Mouse (Mus musculus) kidney, adult 2 months (tissue): ENCODE measurements around the gene Acot11.

Source experiments
- CTCF ChIP-seq: fragments of 200-500 bp; conservative IDR thresholded peaks from 2 replicates; pipeline ENCODE4 v1.5.1; 2011; ENCODE audit warnings: low read depth, mild to moderate bottlenecking, control low read depth, low read length, moderate library complexity, mixed read lengths; ENCODE audit not compliant: insufficient read depth, insufficient read length
- POLR2A ChIP-seq: fragments of 200-500 bp; IDR thresholded peaks from one replicate; pipeline ENCODE4 v1.6.1; 2011; ENCODE audit warnings: low read depth, low read length, control low read depth

GRCm38 (mm10) chr4:106720631-106721030 lies 84.2 kb downstream of the Acot11 start:
- TF ChIP-seq CTCF = no peak
- no peak for TF ChIP-seq POLR2A
